Mouse (Mus musculus) CH12.LX (cell line): ENCODE measurements around the gene Clock. TPM values are rescaled to one million over a fixed set of nuclear protein-coding genes. Genes with fewer than 3 reads are reported as not detected.

ENCODE experiments used
- DNase-seq: peaks from one replicate; pipeline ENCODE4 v3.0.0-alpha.2; 2013; ENCODE audit errors: extremely low read depth
- H3K27ac ChIP-seq: 2 replicates; pipeline ENCODE4 v1.5.1; 2012; ENCODE audit warnings: low read depth, mild to moderate bottlenecking, control low read depth, moderate library complexity; ENCODE audit not compliant: insufficient read depth
- H3K27me3 ChIP-seq: replicated peaks from 2 replicates; pipeline ENCODE3; 2012; ENCODE audit warnings: inconsistent platforms
- H3K36me3 ChIP-seq, 2 experiments: replicated peaks in 1 of 2; 2 replicates each; pipeline versions ENCODE3 to v1.6.1; 2012; ENCODE audit warnings: inconsistent platforms in 1 of 2, low read length in 1 of 2, mild to moderate bottlenecking in 1 of 2, mixed read lengths in 1 of 2, moderate library complexity in 1 of 2; ENCODE audit not compliant: control insufficient read depth in 1 of 2, insufficient read depth in 1 of 2
- H3K4me1 ChIP-seq, 2 experiments: 2 replicates each; pipeline ENCODE4 v1.6.1; 2012; ENCODE audit warnings: inconsistent platforms in 1 of 2, moderate library complexity in 1 of 2; ENCODE audit not compliant: insufficient read depth in 2 of 2, control insufficient read depth in 1 of 2
- H3K4me2 ChIP-seq: 2 replicates; pipeline ENCODE4 v1.6.1; 2012; ENCODE audit warnings: low read depth, mild to moderate bottlenecking, control low read depth; ENCODE audit not compliant: poor library complexity, insufficient read depth, severe bottlenecking
- H3K4me3 ChIP-seq, 3 experiments: fragments of 150-350 bp in 1 of 3; sonication (generic) in 1 of 3; replicated peaks in 1 of 3; 2 replicates each; pipeline versions ENCODE3 to v1.5.1; 2011 to 2012; ENCODE audit warnings: low read depth in 2 of 3, low read length in 2 of 3, mild to moderate bottlenecking in 2 of 3, moderate library complexity in 2 of 3, control low read depth in 1 of 3, improper control_type of control experiment in 1 of 3, inconsistent platforms in 1 of 3, mixed read lengths in 1 of 3; ENCODE audit not compliant: poor library complexity in 1 of 3
- H3K79me2 ChIP-seq: replicated peaks from 2 replicates; pipeline ENCODE4 v1.6.1; 2012; ENCODE audit warnings: mild to moderate bottlenecking, moderate library complexity; ENCODE audit not compliant: control insufficient read depth, poor library complexity, insufficient read depth, severe bottlenecking; ENCODE audit errors: extremely low read depth
- H3K9ac ChIP-seq: 2 replicates; pipeline ENCODE4 v1.6.1; 2012; ENCODE audit warnings: low read depth, mild to moderate bottlenecking, control low read depth, moderate library complexity; ENCODE audit not compliant: insufficient read depth
- H3K9me3 ChIP-seq: replicated peaks from 2 replicates; pipeline ENCODE3; 2012; ENCODE audit warnings: low read length, inconsistent platforms, mixed read lengths
- CHD1 ChIP-seq: IDR thresholded peaks from 2 replicates; pipeline ENCODE4 v1.6.1; 2012; ENCODE audit warnings: low read depth, low read length, improper control_type of control experiment, inconsistent platforms
- CTCF ChIP-seq, 2 experiments: IDR thresholded peaks in 1 of 2; conservative IDR thresholded peaks in 1 of 2; 2 replicates each; pipeline ENCODE4 v1.5.1; 2011 to 2012; ENCODE audit warnings: low read depth in 2 of 2, low read length in 2 of 2, improper control_type of control experiment in 1 of 2, inconsistent platforms in 1 of 2, mild to moderate bottlenecking in 1 of 2, moderate library complexity in 1 of 2
- EP300 ChIP-seq: IDR thresholded peaks from 2 replicates; pipeline ENCODE4 v1.6.1; 2011; ENCODE audit warnings: low read length, improper control_type of control experiment
- HCFC1 ChIP-seq: IDR thresholded peaks from 2 replicates; pipeline ENCODE4 v1.6.1; 2012; ENCODE audit warnings: low read depth, mild to moderate bottlenecking, inconsistent platforms, low read length, improper control_type of control experiment
- IRF4 ChIP-seq: IDR thresholded peaks from 2 replicates; pipeline ENCODE4 v1.6.1; 2014; ENCODE audit warnings: low read depth, mild to moderate bottlenecking, inconsistent platforms, low read length, improper control_type of control experiment
- KAT2A ChIP-seq: IDR thresholded peaks from 2 replicates; pipeline ENCODE4 v1.6.1; 2012; ENCODE audit warnings: low read length, improper control_type of control experiment, inconsistent platforms; ENCODE audit not compliant: insufficient replicate concordance
- MAFK ChIP-seq: IDR thresholded peaks from 2 replicates; pipeline ENCODE4 v1.6.1; 2011; ENCODE audit warnings: low read length, improper control_type of control experiment; ENCODE audit not compliant: insufficient replicate concordance
- MAX ChIP-seq: IDR thresholded peaks from 2 replicates; pipeline ENCODE4 v1.6.1; 2011; ENCODE audit warnings: low read length, improper control_type of control experiment
- MEF2A ChIP-seq: IDR thresholded peaks from 2 replicates; pipeline ENCODE4 v1.6.1; 2014; ENCODE audit warnings: low read depth, mild to moderate bottlenecking, inconsistent platforms, low read length, improper control_type of control experiment, borderline replicate concordance
- MYC ChIP-seq: IDR thresholded peaks from 2 replicates; pipeline ENCODE4 v1.6.1; 2011; ENCODE audit warnings: low read depth, mild to moderate bottlenecking, improper control_type of control experiment, low read length
- NELFE ChIP-seq: IDR thresholded peaks from 2 replicates; pipeline ENCODE4 v1.6.1; 2011; ENCODE audit warnings: low read depth, low read length, improper control_type of control experiment
- NRF1 ChIP-seq: IDR thresholded peaks from 2 replicates; pipeline ENCODE4 v1.6.1; 2014; ENCODE audit warnings: low read depth, mild to moderate bottlenecking, inconsistent platforms, low read length, improper control_type of control experiment, moderate library complexity
- POLR2A ChIP-seq: IDR thresholded peaks from 2 replicates; pipeline ENCODE4 v1.6.1; 2011; ENCODE audit warnings: low read depth, mild to moderate bottlenecking, improper control_type of control experiment, low read length
- POLR2AphosphoS2 ChIP-seq: IDR thresholded peaks from 2 replicates; pipeline ENCODE4 v1.6.1; 2011; ENCODE audit warnings: low read depth, low read length, improper control_type of control experiment
- RCOR1 ChIP-seq: conservative IDR thresholded peaks from 2 replicates; pipeline ENCODE4 v1.6.1; 2012; ENCODE audit warnings: low read depth, mild to moderate bottlenecking, inconsistent platforms, low read length, improper control_type of control experiment
- SIN3A ChIP-seq: IDR thresholded peaks from 2 replicates; pipeline ENCODE4 v1.6.1; 2012; ENCODE audit warnings: low read length, improper control_type of control experiment, inconsistent platforms
- SMC3 ChIP-seq: IDR thresholded peaks from 2 replicates; pipeline ENCODE4 v1.6.1; 2011; ENCODE audit warnings: low read depth, low read length, improper control_type of control experiment
- UBTF ChIP-seq: IDR thresholded peaks from 2 replicates; pipeline ENCODE4 v1.6.1; 2012; ENCODE audit warnings: low read depth, mild to moderate bottlenecking, inconsistent platforms, low read length, improper control_type of control experiment, moderate library complexity
- USF2 ChIP-seq: conservative IDR thresholded peaks from 2 replicates; pipeline ENCODE4 v1.6.1; 2011; ENCODE audit warnings: low read depth, low read length, improper control_type of control experiment
- ZMIZ1 ChIP-seq: IDR thresholded peaks from 2 replicates; pipeline ENCODE4 v1.6.1; 2012; ENCODE audit warnings: low read depth, mild to moderate bottlenecking, inconsistent platforms, low read length, improper control_type of control experiment
- dilution Hi-C: fragments of 300-500 bp; cut with MboI; formaldehyde crosslinking; loops from 2 replicates; pipeline ENCODE4 v1.14.3; 2020; ENCODE audit warnings: low sequenced_read_pairs; ENCODE audit not compliant: extremely low pct_unique_long_range_greater_than_20kb, extremely low pct_ligation_motif_present
- in situ Hi-C: fragments of 300-500 bp; cut with MboI; formaldehyde crosslinking; loops from 3 replicates; pipeline ENCODE4 v1.14.3; 2019; ENCODE audit warnings: low sequenced_read_pairs, low pct_ligation_motif_present, low pct_unique_long_range_greater_than_20kb, mixed read lengths
- polyA plus RNA-seq: library from polyadenylated mRNA; unstranded; fragments of >175 nt; gene quantifications from 2 replicates; pipeline ENCODE4 v1.2.1, GENCODE M21; 2012; ENCODE audit warnings: low read depth; ENCODE audit not compliant: insufficient read length
- total RNA-seq, 2 experiments: library from RNA; depleted of rRNA; stranded (reverse); fragments of 300-350 nt in 1 of 2; fragments of >200 nt in 1 of 2; gene quantifications; 2 replicates each; pipeline ENCODE4 v1.2.3; 2012 to 2014

Gene Clock
- total and polyA plus RNA-seq, 3 experiments: 3.2 to 8.0 (median 4.5) TPM

- in situ Hi-C loops: no loop called here
- dilution Hi-C loops: no loop called here
Measured at GRCm38 (mm10) chr5:76321249-76322196, 16.9 kb upstream of the Clock start.

DNA sequence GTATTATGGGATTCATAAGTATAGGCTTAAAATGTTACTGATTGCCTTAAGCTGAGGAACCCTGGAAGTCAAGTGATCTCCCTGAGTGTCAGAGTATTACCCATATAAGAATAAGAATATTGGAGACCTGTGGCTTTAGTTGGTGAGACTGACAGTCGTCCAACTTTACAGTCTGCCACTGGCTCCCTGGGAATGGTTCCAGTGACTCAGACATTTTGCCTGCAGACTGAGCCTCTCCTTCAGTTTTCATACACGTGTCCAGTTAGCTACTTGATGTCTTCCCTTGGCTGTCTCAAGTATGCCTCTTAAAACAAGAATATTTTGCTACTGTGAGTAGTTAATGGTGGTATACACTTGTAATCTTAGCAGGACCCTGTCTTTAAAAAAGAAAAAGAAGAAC is 3.6 kb upstream of the Clock start:
- no peak for TF ChIP-seq NRF1
- no peak for TF ChIP-seq RCOR1
- no peak for TF ChIP-seq POLR2AphosphoS2
- no peak for TF ChIP-seq USF2
- no peak for TF ChIP-seq UBTF
- TF ChIP-seq NELFE: no peak
- TF ChIP-seq CHD1: no peak
- TF ChIP-seq ZMIZ1: no peak
- no peak for TF ChIP-seq POLR2A
- no peak for TF ChIP-seq MAX
- no peak for TF ChIP-seq MAFK
- no peak for TF ChIP-seq MEF2A
- no peak for TF ChIP-seq CTCF (conservative IDR thresholded peaks at IDR 0.05 in 1 of 2, IDR thresholded peaks at IDR 0.05 in 1 of 2; ENCODE audit: low read depth in 2 of 2, low read length in 2 of 2)
- TF ChIP-seq EP300: no peak
- no peak for TF ChIP-seq KAT2A
- no peak for TF ChIP-seq HCFC1
- no peak for TF ChIP-seq SMC3
- Histone ChIP-seq H3K36me3 (no peaks in the 10 kb centered on the region), H3K27me3 (peaks cover 3% of the 10 kb centered on the region), H3K9me3 (no peaks in the 10 kb centered on the region), H3K9ac (no peak overlapping the region), H3K4me1 (peaks cover 0 to 3% of the 10 kb centered on the region in 2 experiments; a peak in 1 of 4 replicates), H3K79me2 (0 out of 2 replicates have a peak, but pooled peaks cover 2% of the 10 kb centered on the region), H3K27ac (no peak overlapping the region), H3K4me2 (no peak overlapping the region), H3K4me3 (no peak overlapping the region)
- no peak for DNase-seq
- in situ Hi-C loops (no loop called here), dilution Hi-C loops (no loop called here)

More at GRCm38 (mm10) chr5:76321249-76322196, 16.9 kb upstream of the Clock start:
- Histone ChIP-seq H3K27ac (no peak overlapping the region), H3K9me3 (no peaks in the 10 kb centered on the region), H3K4me1 (no peaks in the 10 kb centered on the region), H3K27me3 (peaks cover 3% of the 10 kb centered on the region), H3K9ac (no peak overlapping the region), H3K4me2 (no peak overlapping the region), H3K4me3 (no peak overlapping the region), H3K79me2 (no peaks in the 10 kb centered on the region), H3K36me3 (no peaks in the 10 kb centered on the region)
- TF ChIP-seq IRF4 (no peak), CTCF (conservative IDR thresholded peaks at IDR 0.05 in 1 of 2, IDR thresholded peaks at IDR 0.05 in 1 of 2; ENCODE audit: low read depth in 2 of 2, low read length in 2 of 2) (no peak), MYC (no peak), POLR2A (no peak), SIN3A (no peak), SMC3 (no peak), RCOR1 (no peak)
- DNase-seq: no peak
